Mouse (Mus musculus) neural tube, embryonic 13.5 days (tissue): ENCODE data around the gene Teddm2. TPM values are rescaled to one million over a fixed set of nuclear protein-coding genes. Genes with fewer than 3 reads are reported as not detected.

Experiments used
- ATAC-seq: fragments of 200-750 bp; cut with Nextera tagmentation; 2 replicates; pipeline ENCODE4 v1.8.0; 2017; ENCODE audit warnings: low read depth, mild to moderate bottlenecking, moderate TSS enrichment, moderate library complexity
- H3K27ac ChIP-seq: fragments of 300-500 bp; sonication (generic); replicated peaks from 2 replicates; pipeline ENCODE4 v1.5.1; 2015; ENCODE audit warnings: moderate library complexity, mild to moderate bottlenecking, inconsistent platforms
- H3K27me3 ChIP-seq: fragments of 300-500 bp; sonication (generic); 2 replicates; pipeline ENCODE4 v1.6.1; 2015; ENCODE audit warnings: mild to moderate bottlenecking, inconsistent platforms
- H3K36me3 ChIP-seq: fragments of 300-500 bp; sonication (generic); 2 replicates; pipeline ENCODE4 v1.6.1; 2015; ENCODE audit warnings: mild to moderate bottlenecking, inconsistent platforms
- H3K4me1 ChIP-seq: fragments of 300-500 bp; sonication (generic); replicated peaks from 2 replicates; pipeline ENCODE4 v1.6.1; 2015; ENCODE audit warnings: inconsistent platforms
- H3K4me2 ChIP-seq: fragments of 300-500 bp; sonication (generic); 2 replicates; pipeline ENCODE4 v1.6.1; 2015; ENCODE audit warnings: inconsistent platforms, mild to moderate bottlenecking, moderate library complexity
- H3K4me3 ChIP-seq: fragments of 300-500 bp; sonication (generic); 2 replicates; pipeline ENCODE4 v1.5.1; 2015; ENCODE audit warnings: mild to moderate bottlenecking, inconsistent platforms
- H3K9ac ChIP-seq: fragments of 300-500 bp; sonication (generic); 2 replicates; pipeline ENCODE4 v1.6.1; 2015; ENCODE audit warnings: moderate library complexity, mild to moderate bottlenecking, inconsistent platforms
- H3K9me3 ChIP-seq: fragments of 300-500 bp; sonication (generic); 2 replicates; pipeline ENCODE4 v1.6.1; 2016; ENCODE audit warnings: inconsistent platforms
- WGBS: fragments of 180-500 bp; shearing (Covaris S2); methylation state at CpG from one replicate; pipeline ENCODE4 v1.1.7; 2015; 5-methylcytosine and 5-hydroxymethylcytosine counted together
- polyA plus RNA-seq: library from polyadenylated mRNA; unstranded; fragments of >200 nt; fragmentation: Nextera tagmentation; extraction: Ambion mirVana; gene quantifications from 2 replicates; pipeline ENCODE4 v1.2.1, GENCODE M21; 2015

Teddm2 gene
- polyA plus RNA-seq, 1 experiment from 2014 or later, result 1.4 TPM

GRCm38 (mm10) chr1:153918521-153919206 is 18.6 kb upstream of the Teddm2 start:
- H3K4me1 ChIP-seq, result no peaks in the 10 kb centered on the region
- H3K9ac ChIP-seq, result no peak overlapping the region
- ATAC-seq, result no peak
- no peaks in the 10 kb centered on the region for H3K27me3 ChIP-seq
- 78% methylated on average over 3 of the region's 3 CpGs for WGBS
- no peaks in the 10 kb centered on the region for H3K36me3 ChIP-seq
- H3K9me3 ChIP-seq, result no peaks in the 10 kb centered on the region
- no peak overlapping the region for H3K27ac ChIP-seq
- no peak overlapping the region for H3K4me2 ChIP-seq
- H3K4me3 ChIP-seq, result no peak overlapping the region

- no peak overlapping the region for H3K4me3 ChIP-seq
- ATAC-seq, result no peak
Observed at GRCm38 (mm10) chr1:153913869-153914268, 13.8 kb upstream of the Teddm2 start.

GRCm38 (mm10) chr1:153911276-153911795 is 11.3 kb upstream of the Teddm2 start:
- Histone ChIP-seq H3K36me3 (peaks cover 57% of the 10 kb centered on the region), H3K4me2 (no peak overlapping the region), H3K4me3 (no peak overlapping the region), H3K9me3 (no peaks in the 10 kb centered on the region), H3K27ac (no peak overlapping the region), H3K27me3 (no peaks in the 10 kb centered on the region), H3K4me1 (no peaks in the 10 kb centered on the region), H3K9ac (no peak overlapping the region)
- no peak for ATAC-seq
- WGBS, result 88% methylated on average over 6 of the region's 6 CpGs

More at GRCm38 (mm10) chr1:153913869-153914268, 13.8 kb upstream of the Teddm2 start:
- H3K27me3 ChIP-seq, result no peaks in the 10 kb centered on the region
- no peak overlapping the region for H3K27ac ChIP-seq
- no peak overlapping the region for H3K4me2 ChIP-seq
- no peaks in the 10 kb centered on the region for H3K4me1 ChIP-seq
- 88% methylated on average over 3 of the region's 3 CpGs for WGBS
- no peak overlapping the region for H3K9ac ChIP-seq
- H3K36me3 ChIP-seq, result peaks cover 32% of the 10 kb centered on the region
- H3K9me3 ChIP-seq, result no peaks in the 10 kb centered on the region

- H3K4me2 ChIP-seq, result no peak overlapping the region
- no peak overlapping the region for H3K4me3 ChIP-seq
- H3K36me3 ChIP-seq, result peaks cover 67% of the 10 kb centered on the region
- no peak overlapping the region for H3K9ac ChIP-seq
- no peak overlapping the region for H3K27ac ChIP-seq
- no peaks in the 10 kb centered on the region for H3K9me3 ChIP-seq
- H3K27me3 ChIP-seq, result no peaks in the 10 kb centered on the region
- no peak for ATAC-seq
- H3K4me1 ChIP-seq, result no peaks in the 10 kb centered on the region
- WGBS, result 97% methylated on average over 5 of the region's 5 CpGs
Observed at GRCm38 (mm10) chr1:153910423-153910822, 10.4 kb upstream of the Teddm2 start.

- 93% methylated on average over 9 of the region's 9 CpGs for WGBS
- Histone ChIP-seq H3K9ac (no peak overlapping the region), H3K27ac (no peak overlapping the region)
Observed at GRCm38 (mm10) chr1:153909963-153910291, 9.9 kb upstream of the Teddm2 start.

GRCm38 (mm10) chr1:153909213-153909962 is 9.4 kb upstream of the Teddm2 start:
- ATAC-seq, result no peak
- Histone ChIP-seq H3K27ac (no peak overlapping the region), H3K36me3 (peaks cover 77% of the 10 kb centered on the region), H3K9me3 (no peaks in the 10 kb centered on the region), H3K4me3 (no peak overlapping the region), H3K4me2 (no peak overlapping the region), H3K4me1 (no peaks in the 10 kb centered on the region), H3K9ac (no peak overlapping the region), H3K27me3 (no peaks in the 10 kb centered on the region)
- 90% methylated on average over 10 of the region's 10 CpGs for WGBS

More at GRCm38 (mm10) chr1:153909963-153910291, 9.9 kb upstream of the Teddm2 start:
- Histone ChIP-seq H3K9me3 (no peaks in the 10 kb centered on the region), H3K4me1 (no peaks in the 10 kb centered on the region), H3K27me3 (no peaks in the 10 kb centered on the region), H3K4me2 (no peak overlapping the region), H3K36me3 (peaks cover 72% of the 10 kb centered on the region), H3K4me3 (no peak overlapping the region)
- ATAC-seq, result no peak

- Histone ChIP-seq H3K4me1 (peaks cover 2% of the 10 kb centered on the region; the same call in 1 of the 2 replicates), H3K9me3 (no peaks in the 10 kb centered on the region), H3K27me3 (no peaks in the 10 kb centered on the region), H3K4me3 (no peak overlapping the region), H3K36me3 (peaks cover 83% of the 10 kb centered on the region), H3K9ac (no peak overlapping the region), H3K27ac (no peak overlapping the region), H3K4me2 (no peak overlapping the region)
- ATAC-seq, result no peak
- 93% methylated on average over 4 of the region's 4 CpGs for WGBS
Observed at GRCm38 (mm10) chr1:153908741-153909140, 8.7 kb upstream of the Teddm2 start.

- no peak overlapping the region for H3K4me3 ChIP-seq
- no peak overlapping the region for H3K27ac ChIP-seq
- H3K9ac ChIP-seq, result no peak overlapping the region
- no peak overlapping the region for H3K4me2 ChIP-seq
- no peaks in the 10 kb centered on the region for H3K27me3 ChIP-seq
- peaks cover 89% of the 10 kb centered on the region for H3K36me3 ChIP-seq
- H3K4me1 ChIP-seq, result peaks cover 7% of the 10 kb centered on the region
- WGBS, result 78% methylated on average over 6 of the region's 6 CpGs
- no peaks in the 10 kb centered on the region for H3K9me3 ChIP-seq
- ATAC-seq, result no peak
Observed at GRCm38 (mm10) chr1:153908208-153908607, 8.2 kb upstream of the Teddm2 start.

- Histone ChIP-seq H3K27me3 (no peaks in the 10 kb centered on the region), H3K27ac (no peak overlapping the region), H3K4me1 (peaks cover 31% of the 10 kb centered on the region), H3K9ac (no peak overlapping the region), H3K4me3 (no peak overlapping the region), H3K36me3 (peaks cover 80% of the 10 kb centered on the region), H3K4me2 (no peak overlapping the region), H3K9me3 (no peaks in the 10 kb centered on the region)
- ATAC-seq, result no peak
- 90% methylated on average over 3 of the region's 3 CpGs for WGBS
Observed at GRCm38 (mm10) chr1:153905884-153906283, 5.9 kb upstream of the Teddm2 start.

- H3K27ac ChIP-seq, result no peak overlapping the region
- H3K4me1 ChIP-seq, result peaks cover 31% of the 10 kb centered on the region
- H3K4me3 ChIP-seq, result no peak overlapping the region
- peaks cover 65% of the 10 kb centered on the region for H3K36me3 ChIP-seq
- H3K9me3 ChIP-seq, result no peaks in the 10 kb centered on the region
- H3K4me2 ChIP-seq, result no peak overlapping the region
- H3K27me3 ChIP-seq, result no peaks in the 10 kb centered on the region
- no peak for ATAC-seq
- WGBS, result 97% methylated on average over 14 of the region's 14 CpGs
- H3K9ac ChIP-seq, result no peak overlapping the region
Observed at GRCm38 (mm10) chr1:153904236-153904635, 4.2 kb upstream of the Teddm2 start.

GRCm38 (mm10) chr1:153903006-153903405 is 3.0 kb upstream of the Teddm2 start:
- Histone ChIP-seq H3K9me3 (no peaks in the 10 kb centered on the region), H3K27me3 (no peaks in the 10 kb centered on the region), H3K4me1 (peaks cover 41% of the 10 kb centered on the region), H3K4me2 (peak overlapping the region; percentile 92), H3K36me3 (peaks cover 52% of the 10 kb centered on the region), H3K4me3 (peak overlapping the region; percentile 67), H3K27ac (no peak overlapping the region), H3K9ac (0 out of 2 replicates have a peak overlapping the region, but pooled peaks have one; percentile 34)
- ATAC-seq, result no peak
- WGBS, result 43% methylated on average over 13 of the region's 13 CpGs
